Mouse (Mus musculus) myocyte (in vitro differentiated cells): ENCODE results near the gene Socs7.

ENCODE experiments used
- CEBPB ChIP-seq: IDR thresholded peaks from 2 replicates; pipeline ENCODE4 v1.6.1; 2011; ENCODE audit warnings: mild to moderate bottlenecking, moderate library complexity; ENCODE audit not compliant: poor library complexity, insufficient read depth, severe bottlenecking
- POLR2A ChIP-seq: IDR thresholded peaks from one replicate; pipeline ENCODE4 v1.6.1; 2011; ENCODE audit warnings: low read depth, mild to moderate bottlenecking, control low read depth, moderate library complexity; ENCODE audit not compliant: insufficient read length
- SRF ChIP-seq: IDR thresholded peaks from one replicate; pipeline ENCODE4 v1.6.1; 2011; ENCODE audit warnings: low read depth; ENCODE audit not compliant: control insufficient read depth, insufficient read length

DNA sequence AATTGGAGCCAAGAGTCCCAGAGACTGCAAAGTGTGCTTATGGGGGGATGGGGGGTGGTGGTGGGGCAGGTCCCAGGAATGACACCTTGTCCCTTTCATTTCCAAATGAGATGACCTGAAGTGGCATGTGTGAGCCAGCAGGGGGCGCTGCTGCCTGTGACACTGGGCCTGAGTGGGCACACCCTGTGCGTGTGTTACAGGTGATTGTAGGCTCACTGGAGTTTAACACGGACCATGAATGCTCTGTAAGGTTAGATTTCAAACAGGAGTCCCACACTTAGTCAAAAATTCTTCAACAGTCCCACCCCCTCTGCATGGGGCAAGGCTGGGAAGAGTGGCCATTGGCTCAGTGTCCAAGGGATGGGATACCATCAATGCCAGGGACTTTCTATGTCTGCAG lies 69.7 kb downstream of the Socs7 start:
- TF ChIP-seq POLR2A (no peak), CEBPB (no peak), SRF (no peak)
